Mouse (Mus musculus): ENCODE results near the gene Ing4. TPM values are rescaled to one million over a fixed set of nuclear protein-coding genes. Genes with fewer than 3 reads are reported as not detected.

Gene Ing4
- polyA plus RNA-seq (2015; fragmentation: Nextera tagmentation; extraction: Ambion mirVana): 141 and 144 TPM in 2 replicates

- H3K9me3 ChIP-seq: no peaks in the 10 kb centered on the region
- H3K4me2 ChIP-seq: peak within 1 kb of the TSS; percentile 82
- H3K4me1 ChIP-seq (replicated peaks): peaks cover 20% of the 10 kb centered on the region
- 0% methylated on average over 26 of the region's 26 CpGs for WGBS
- H3K27ac ChIP-seq (replicated peaks): peak within 1 kb of the TSS; percentile 82
- ATAC-seq (ENCODE audit: low FRiP score, low read depth): peak; percentile 97
- H3K36me3 ChIP-seq: peaks cover 38% of the 10 kb centered on the region
- peak within 1 kb of the TSS; percentile 85 for H3K4me3 ChIP-seq
- no peaks in the 10 kb centered on the region for H3K27me3 ChIP-seq
- H3K9ac ChIP-seq: peak within 1 kb of the TSS; percentile 73
Observed at GRCm38 (mm10) chr6:125039533-125040153, at the start of gene Ing4. Ing4 (plus strand) TSS chr6:125039760.

- H3K9ac ChIP-seq: no peak overlapping the region
- peaks cover 4% of the 10 kb centered on the region; the same call in 1 of the 2 replicates for H3K4me1 ChIP-seq (replicated peaks)
- no peaks in the 10 kb centered on the region for H3K9me3 ChIP-seq
- H3K36me3 ChIP-seq: no peaks in the 10 kb centered on the region
- no peak overlapping the region for H3K4me3 ChIP-seq
- no peak overlapping the region for H3K27ac ChIP-seq (replicated peaks)
- 0 out of 2 replicates have a peak, but pooled peaks cover 5% of the 10 kb centered on the region for H3K27me3 ChIP-seq
- ATAC-seq (ENCODE audit: low FRiP score, low read depth): no peak
- WGBS: 75% methylated on average over 4 of the region's 4 CpGs
- H3K4me2 ChIP-seq: no peak overlapping the region
Observed at GRCm38 (mm10) chr6:124992241-124992640, 47.3 kb upstream of the Ing4 start.

- Histone ChIP-seq H3K4me3 (no peak overlapping the region), H3K9ac (no peak overlapping the region), H3K9me3 (no peaks in the 10 kb centered on the region), H3K27ac (replicated peaks) (no peak overlapping the region), H3K27me3 (0 out of 2 replicates have a peak, but pooled peaks cover 5% of the 10 kb centered on the region), H3K4me2 (no peak overlapping the region), H3K4me1 (replicated peaks) (peaks cover 14% of the 10 kb centered on the region), H3K36me3 (no peaks in the 10 kb centered on the region)
- no peak for ATAC-seq (ENCODE audit: low FRiP score, low read depth)
- 83% methylated on average over 9 of the region's 9 CpGs for WGBS
Observed at GRCm38 (mm10) chr6:124993365-124993764, 46.2 kb upstream of the Ing4 start.

- H3K9me3 ChIP-seq: no peaks in the 10 kb centered on the region
- no peak overlapping the region; the same call in 1 of the 2 replicates for H3K27ac ChIP-seq (replicated peaks)
- WGBS: 10% methylated on average over 11 of the region's 11 CpGs
- peak overlapping the region; percentile 42 for H3K4me2 ChIP-seq
- no peak for ATAC-seq (ENCODE audit: low FRiP score, low read depth)
- H3K4me1 ChIP-seq (replicated peaks): peaks cover 19% of the 10 kb centered on the region
- H3K27me3 ChIP-seq: peaks cover 10% of the 10 kb centered on the region; the same call in 1 of the 2 replicates
- peak overlapping the region; percentile 14 for H3K4me3 ChIP-seq
- no peaks in the 10 kb centered on the region for H3K36me3 ChIP-seq
- 0 out of 2 replicates have a peak overlapping the region, but pooled peaks have one; percentile 36 for H3K9ac ChIP-seq
Observed at GRCm38 (mm10) chr6:124993876-124994275, 45.7 kb upstream of the Ing4 start.

- WGBS: 81% methylated on average over 7 of the region's 7 CpGs
- peaks cover 19% of the 10 kb centered on the region for H3K27me3 ChIP-seq
- no peak overlapping the region for H3K4me2 ChIP-seq
Observed at GRCm38 (mm10) chr6:124995246-124995645, 44.3 kb upstream of the Ing4 start.

GRCm38 (mm10) chr6:124995831-124996403 lies 43.6 kb upstream of the Ing4 start:
- peaks cover 27% of the 10 kb centered on the region for H3K4me1 ChIP-seq (replicated peaks)
- WGBS: 40% methylated on average over 8 of the region's 8 CpGs
- peak overlapping the region; percentile 61 for H3K4me3 ChIP-seq
- H3K9ac ChIP-seq: peak overlapping the region; percentile 95
- H3K27me3 ChIP-seq: peaks cover 24% of the 10 kb centered on the region
- peak overlapping the region; percentile 85 for H3K4me2 ChIP-seq
- no peak for ATAC-seq (ENCODE audit: low FRiP score, low read depth)
- no peaks in the 10 kb centered on the region for H3K9me3 ChIP-seq
- peak overlapping the region; percentile 89 for H3K27ac ChIP-seq (replicated peaks)
- peaks cover 12% of the 10 kb centered on the region for H3K36me3 ChIP-seq

More at GRCm38 (mm10) chr6:124995246-124995645, 44.3 kb upstream of the Ing4 start:
- Histone ChIP-seq H3K36me3 (peaks cover 6% of the 10 kb centered on the region; the same call in 1 of the 2 replicates), H3K4me1 (replicated peaks) (peaks cover 27% of the 10 kb centered on the region), H3K9ac (no peak overlapping the region), H3K9me3 (no peaks in the 10 kb centered on the region), H3K4me3 (no peak overlapping the region), H3K27ac (replicated peaks) (no peak overlapping the region)
- no peak for ATAC-seq (ENCODE audit: low FRiP score, low read depth)

GRCm38 (mm10) chr6:124996551-124997501 lies 42.7 kb upstream of the Ing4 start, which contains the start of gene Pianp:
Pianp (plus strand) TSS chr6:124996694.
- H3K4me2 ChIP-seq: peak within 1 kb of the TSS; percentile 85
- H3K9ac ChIP-seq: peak within 1 kb of the TSS; percentile 95
- H3K27me3 ChIP-seq: peaks cover 24% of the 10 kb centered on the region
- under 1% methylated on average over 56 of the region's 78 CpGs for WGBS
- peak within 1 kb of the TSS; percentile 61 for H3K4me3 ChIP-seq
- peaks cover 15% of the 10 kb centered on the region for H3K36me3 ChIP-seq
- no peaks in the 10 kb centered on the region for H3K9me3 ChIP-seq
- ATAC-seq (ENCODE audit: low FRiP score, low read depth): peak; percentile 85
- H3K4me1 ChIP-seq (replicated peaks): peaks cover 27% of the 10 kb centered on the region
- H3K27ac ChIP-seq (replicated peaks): peak within 1 kb of the TSS; percentile 89

- Histone ChIP-seq H3K36me3 (peaks cover 19% of the 10 kb centered on the region), H3K9me3 (no peaks in the 10 kb centered on the region), H3K27me3 (peaks cover 21% of the 10 kb centered on the region), H3K4me2 (peak overlapping the region; percentile 85), H3K9ac (peak overlapping the region; percentile 95), H3K4me3 (peak overlapping the region; percentile 61), H3K27ac (replicated peaks) (peak overlapping the region; percentile 89; the same call in 1 of the 2 replicates), H3K4me1 (replicated peaks) (peaks cover 27% of the 10 kb centered on the region)
- no peak for ATAC-seq (ENCODE audit: low FRiP score, low read depth)
- WGBS: 10% methylated on average over 8 of the region's 8 CpGs
Observed at GRCm38 (mm10) chr6:124998066-124998465, 41.5 kb upstream of the Ing4 start.

GRCm38 (mm10) chr6:124999091-124999490 lies 40.5 kb upstream of the Ing4 start:
- no peak for ATAC-seq (ENCODE audit: low FRiP score, low read depth)
- Histone ChIP-seq H3K4me1 (replicated peaks) (peaks cover 23% of the 10 kb centered on the region), H3K27me3 (peaks cover 21% of the 10 kb centered on the region), H3K36me3 (peaks cover 19% of the 10 kb centered on the region), H3K9ac (no peak overlapping the region), H3K4me3 (peak overlapping the region; percentile 61; the same call in 1 of the 2 replicates), H3K27ac (replicated peaks) (no peak overlapping the region), H3K9me3 (no peaks in the 10 kb centered on the region), H3K4me2 (peak overlapping the region; percentile 85; the same call in 1 of the 2 replicates)
- 35% methylated on average over 14 of the region's 14 CpGs for WGBS

- ATAC-seq (ENCODE audit: low FRiP score, low read depth): no peak
- Histone ChIP-seq H3K4me1 (replicated peaks) (peaks cover 23% of the 10 kb centered on the region), H3K9ac (no peak overlapping the region), H3K4me3 (no peak overlapping the region), H3K27me3 (peaks cover 21% of the 10 kb centered on the region), H3K27ac (replicated peaks) (no peak overlapping the region), H3K36me3 (peaks cover 19% of the 10 kb centered on the region), H3K9me3 (no peaks in the 10 kb centered on the region), H3K4me2 (no peak overlapping the region)
- 41% methylated on average over 10 of the region's 10 CpGs for WGBS
Observed at GRCm38 (mm10) chr6:124999546-124999945, 40.0 kb upstream of the Ing4 start.

- Histone ChIP-seq H3K4me2 (no peak overlapping the region), H3K27ac (replicated peaks) (no peak overlapping the region), H3K4me3 (no peak overlapping the region), H3K4me1 (replicated peaks) (peaks cover 17% of the 10 kb centered on the region), H3K9ac (no peak overlapping the region), H3K36me3 (peaks cover 19% of the 10 kb centered on the region), H3K9me3 (no peaks in the 10 kb centered on the region), H3K27me3 (peaks cover 18% of the 10 kb centered on the region)
- 40% methylated on average over 3 of the region's 3 CpGs for WGBS
- ATAC-seq (ENCODE audit: low FRiP score, low read depth): no peak
Observed at GRCm38 (mm10) chr6:125003706-125004105, 35.9 kb upstream of the Ing4 start.
